ENCODE assay signal across 8 mouse cellular contexts in genomic region chr10:41887080-41887821, GRCm38 (mm10).
DNase-seq lines count a peak whose midpoint lies in the region; ATAC-seq and TF ChIP-seq lines count a peak whose summit lies in the region.

No protein-coding gene starts in this region.

- H3K4me1 ChIP-seq in hindbrain, postnatal 0 days (ENCODE audit: insufficient read depth, low read length) = no peaks in the 10 kb centered on the region

- no peaks in the 10 kb centered on the region for H3K36me3 ChIP-seq in hindbrain, postnatal 0 days (ENCODE audit: insufficient read depth, low read length)
- H3K36me3 ChIP-seq in macrophage (ENCODE audit: inconsistent target) = no peaks in the 10 kb centered on the region

- H3K27me3 ChIP-seq in hindbrain, postnatal 0 days (ENCODE audit: insufficient read depth, low read length) = no peaks in the 10 kb centered on the region

- WGBS in hindbrain, postnatal 0 days = under 1% methylated on average over 65 of the region's 65 CpGs
- 2% methylated on average over 55 of the region's 65 CpGs for whole genome bisulfite sequencing in macrophage (ENCODE audit: missing documents)

- H3K9me3 ChIP-seq in hindbrain, postnatal 0 days (ENCODE audit: low read length) = no peaks in the 10 kb centered on the region

- intact Hi-C loops in gastrocnemius, adult 2 months (cut with DNase I) = no loop called here
- intact Hi-C loops in left cerebral cortex, adult 2 months (cut with DNase I) = loop anchor here (5.0 kb wide), 1 partner anchor 390 kb away; the partner anchor contains the start of gene Foxo3

- peaks cover 79% of the 10 kb centered on the region for H3K79me2 ChIP-seq in macrophage (ENCODE audit: inconsistent target)

- H3K9ac ChIP-seq in hindbrain, postnatal 0 days (replicated peaks; ENCODE audit: low read length) = peak overlapping the region; percentile 88

- H3K4me3 ChIP-seq in gastrocnemius, adult 2 months = peak overlapping the region; percentile 85
- peak overlapping the region; percentile 85 for H3K4me3 ChIP-seq in hindbrain, postnatal 0 days (ENCODE audit: low read length)
- H3K4me3 ChIP-seq in left cerebral cortex, adult 2 months = peak overlapping the region; percentile 73
- H3K4me3 ChIP-seq in macrophage (ENCODE audit: inconsistent target) = peak overlapping the region; percentile 85

- DNase-seq in gastrocnemius, adult 2 months = peak; percentile 99
- peak; percentile 99 for DNase-seq in hindbrain, postnatal 0 days (ENCODE audit: low spot score)
- peak; percentile 91 to 94 for DNase-seq in left cerebral cortex, adult 2 months (ENCODE audit: extremely low spot score in 1 of 2, low spot score in 2 of 2)
- DNase-seq in retina, postnatal 7 days (ENCODE audit: low read depth, low spot score) = peak; percentile 89
- DNase-seq in urinary bladder, adult 18-20 months (ENCODE audit: low spot score in 2 of 2) = peak; percentile 86 to 92

- no peak for TF ChIP-seq CTCF in gastrocnemius, adult 2 months (IDR thresholded peaks at IDR 0.05)
- TF ChIP-seq CTCF in hindbrain, postnatal 0 days (IDR thresholded peaks at IDR 0.05; ENCODE audit: low read depth) = no peak
- TF ChIP-seq CTCF in left cerebral cortex, adult 2 months (IDR thresholded peaks at IDR 0.05) = no peak; the same call in 1 of the 2 replicates

- ATAC-seq in activated CD4-positive, CD25-positive, alpha-beta regulatory T cell, adult 4 months = peak; percentile 80
- ATAC-seq in common myeloid progenitor, adult 5-6 weeks (replicated peaks; ENCODE audit: low read depth, poor library complexity, severe bottlenecking) = peak; percentile 80
- ATAC-seq in hindbrain, postnatal 0 days = peak; percentile 99

- peak overlapping the region; percentile 99 for H3K27ac ChIP-seq in gastrocnemius, adult 2 months
- peak overlapping the region; percentile 97 for H3K27ac ChIP-seq in hindbrain, postnatal 0 days
- peak overlapping the region; percentile 99 for H3K27ac ChIP-seq in left cerebral cortex, adult 2 months
- H3K27ac ChIP-seq in macrophage = peak overlapping the region; percentile 89

- H3K4me2 ChIP-seq in hindbrain, postnatal 0 days (ENCODE audit: low read depth, low read length) = peak overlapping the region; percentile 77

Comparison
In these comparisons a context has a peak if more than half of its experiments do, and no peak if none do; other contexts are left out.
1. Peak in every context shown above with its lines: DNase-seq, ATAC-seq, H3K4me3 ChIP-seq and H3K27ac ChIP-seq.